Mouse (Mus musculus) ES-Bruce4 (cell line): ENCODE data around the gene Myo18a. TPM values are rescaled to one million over a fixed set of nuclear protein-coding genes. Genes with fewer than 3 reads are reported as not detected.

Experiments
- H3K27ac ChIP-seq: 2 replicates; pipeline ENCODE4 v1.5.1; 2012; ENCODE audit warnings: low read length, inconsistent platforms; ENCODE audit not compliant: insufficient read depth
- H3K27me3 ChIP-seq: 2 replicates; pipeline ENCODE4 v1.6.1; 2012; ENCODE audit warnings: mild to moderate bottlenecking, low read length, inconsistent platforms; ENCODE audit not compliant: control insufficient read depth, poor library complexity, insufficient read depth, severe bottlenecking
- H3K36me3 ChIP-seq: 2 replicates; pipeline ENCODE4 v1.6.1; 2012; ENCODE audit warnings: inconsistent platforms, mild to moderate bottlenecking, low read length, moderate library complexity; ENCODE audit not compliant: control insufficient read depth, poor library complexity, insufficient read depth, severe bottlenecking
- H3K4me1 ChIP-seq: one replicate; pipeline ENCODE4 v1.8.1; 2011; ENCODE audit warnings: low read length; ENCODE audit not compliant: control insufficient read depth, insufficient read depth
- H3K4me3 ChIP-seq: 2 replicates; pipeline ENCODE4 v1.5.1; 2011; ENCODE audit warnings: low read depth, mild to moderate bottlenecking, low read length
- H3K9ac ChIP-seq: 2 replicates; pipeline ENCODE4 v1.6.1; 2012; ENCODE audit warnings: low read depth, mild to moderate bottlenecking, inconsistent platforms; ENCODE audit not compliant: poor library complexity, severe bottlenecking
- H3K9me3 ChIP-seq: replicated peaks from 2 replicates; pipeline ENCODE4 v1.6.1; 2012; ENCODE audit warnings: mild to moderate bottlenecking, low read length, inconsistent platforms; ENCODE audit not compliant: control insufficient read depth, poor library complexity, insufficient read depth, severe bottlenecking
- CTCF ChIP-seq: IDR thresholded peaks from one replicate; pipeline ENCODE4 v1.8.1; 2011; ENCODE audit warnings: low read depth, low read length
- EP300 ChIP-seq: IDR thresholded peaks from 2 replicates; pipeline ENCODE4 v1.6.1; 2011; ENCODE audit warnings: low read depth, low read length; ENCODE audit not compliant: insufficient read depth
- POLR2A ChIP-seq: IDR thresholded peaks from one replicate; pipeline ENCODE4 v1.8.1; 2011; ENCODE audit warnings: low read length; ENCODE audit not compliant: insufficient read depth
- polyA plus RNA-seq: library from polyadenylated mRNA; stranded (reverse); fragments of >200 nt; gene quantifications from 2 replicates; pipeline ENCODE4 v1.2.4, GENCODE M21; 2011; ENCODE audit warnings: low read depth; ENCODE audit not compliant: missing spikeins, insufficient read depth, insufficient read length

The Myo18a gene
- polyA plus RNA-seq, 1 experiment: 59.6 TPM

DNA sequence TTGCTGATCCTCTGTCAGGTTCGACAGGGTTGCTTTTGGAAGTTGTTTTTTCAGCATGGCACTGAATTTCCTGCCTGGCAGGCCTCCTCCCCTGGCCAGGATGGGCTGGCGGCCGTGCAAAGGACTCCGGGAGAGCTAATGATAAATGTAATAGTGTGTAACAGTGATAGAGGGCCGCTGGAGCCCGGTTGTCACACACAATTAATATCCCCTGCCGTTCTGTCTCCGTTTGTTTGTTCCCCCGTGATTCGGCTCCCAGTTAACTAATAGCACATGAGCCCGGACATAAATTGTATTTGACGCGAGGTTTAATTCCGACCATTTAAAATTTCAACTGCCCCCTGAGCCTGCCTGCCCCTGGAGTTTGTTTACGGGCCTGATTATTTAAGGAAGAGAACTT is 92.3 kb downstream of the Myo18a start:
- no peak overlapping the region for H3K27ac ChIP-seq
- H3K27me3 ChIP-seq: no peaks in the 10 kb centered on the region
- no peaks in the 10 kb centered on the region for H3K9me3 ChIP-seq
- H3K4me1 ChIP-seq: peaks cover 4% of the 10 kb centered on the region
- no peak for TF ChIP-seq POLR2A
- no peak for TF ChIP-seq EP300
- TF ChIP-seq CTCF: no peak
- no peak overlapping the region for H3K4me3 ChIP-seq
- peaks cover 9% of the 10 kb centered on the region for H3K36me3 ChIP-seq
- no peak overlapping the region for H3K9ac ChIP-seq

DNA sequence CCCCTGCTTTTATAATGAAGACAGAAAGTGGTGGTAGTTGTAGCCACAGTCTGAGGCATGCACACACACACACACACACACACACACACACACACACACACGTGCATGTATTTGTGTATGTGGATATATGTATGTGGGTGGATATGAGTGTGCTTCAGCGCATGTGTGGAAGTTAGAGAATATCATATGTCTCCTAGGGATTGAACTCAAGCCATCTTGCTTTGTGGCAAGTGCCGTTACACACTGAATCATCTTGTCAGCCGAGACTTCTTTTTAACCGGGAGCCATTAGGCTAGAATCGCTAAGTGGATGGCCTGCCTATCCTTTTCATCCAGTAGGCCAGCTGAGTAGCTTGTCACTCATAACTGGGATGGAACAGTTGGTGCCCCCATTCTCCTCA is 94.0 kb downstream of the Myo18a start:
- TF ChIP-seq POLR2A (no peak), CTCF (no peak), EP300 (no peak)
- Histone ChIP-seq H3K27me3 (no peaks in the 10 kb centered on the region), H3K9ac (no peak overlapping the region), H3K4me3 (no peak overlapping the region), H3K27ac (no peak overlapping the region), H3K9me3 (no peaks in the 10 kb centered on the region), H3K4me1 (peaks cover 4% of the 10 kb centered on the region), H3K36me3 (peaks cover 9% of the 10 kb centered on the region)

DNA sequence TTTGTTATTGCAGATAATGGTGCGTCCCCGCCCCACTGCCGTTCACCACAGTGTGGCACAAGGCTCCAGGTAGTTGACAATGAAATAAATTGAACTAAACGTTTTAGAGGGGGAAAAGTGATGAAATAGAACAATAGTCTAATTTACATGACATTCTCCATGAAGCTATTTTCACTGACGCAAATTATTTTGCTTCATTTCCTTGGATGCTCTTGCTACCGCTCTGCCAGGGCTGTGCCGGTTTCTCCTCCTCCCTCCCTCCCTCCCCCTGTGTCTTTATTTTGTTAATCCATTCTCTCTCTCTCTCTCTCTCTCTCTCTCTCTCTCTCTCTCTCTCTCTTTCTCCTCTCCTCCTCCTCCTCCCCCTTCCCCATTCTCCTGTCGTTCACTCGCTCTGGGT is 95.5 kb downstream of the Myo18a start:
- Histone ChIP-seq H3K36me3 (peaks cover 3% of the 10 kb centered on the region; the same call in 1 of the 2 replicates), H3K27me3 (no peaks in the 10 kb centered on the region), H3K4me1 (peaks cover 4% of the 10 kb centered on the region), H3K9me3 (no peaks in the 10 kb centered on the region), H3K27ac (no peak overlapping the region), H3K4me3 (no peak overlapping the region), H3K9ac (0 out of 2 replicates have a peak overlapping the region, but pooled peaks have one; percentile 17)
- TF ChIP-seq POLR2A (no peak), EP300 (no peak), CTCF (no peak)

DNA sequence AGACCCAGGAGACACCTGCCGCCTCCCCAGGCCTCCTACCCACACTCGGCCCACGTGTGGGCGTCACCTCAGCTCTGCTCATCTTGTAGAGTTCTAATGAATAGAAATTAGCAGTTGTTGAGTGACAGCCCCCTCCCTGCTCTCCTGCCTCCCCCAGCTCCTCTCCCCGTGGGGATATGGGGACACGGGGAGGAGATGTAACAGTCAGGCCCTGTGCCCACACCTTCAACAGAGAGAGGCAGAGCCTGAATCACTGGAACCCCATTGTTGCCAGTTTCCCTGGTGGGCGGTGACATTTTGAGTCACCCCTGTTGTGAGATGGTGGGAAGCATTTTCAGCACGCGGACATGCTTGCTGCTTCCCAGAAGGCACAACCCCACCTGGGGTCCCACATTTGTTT is 97.9 kb downstream of the Myo18a start:
- Histone ChIP-seq H3K4me3 (no peak overlapping the region), H3K9me3 (no peaks in the 10 kb centered on the region), H3K36me3 (peaks cover 3% of the 10 kb centered on the region; the same call in 1 of the 2 replicates), H3K27me3 (no peaks in the 10 kb centered on the region), H3K9ac (no peak overlapping the region), H3K4me1 (peaks cover 4% of the 10 kb centered on the region), H3K27ac (no peak overlapping the region)
- no peak for TF ChIP-seq POLR2A
- no peak for TF ChIP-seq EP300

- no peak overlapping the region for H3K4me3 ChIP-seq
- TF ChIP-seq EP300 (no peak), POLR2A (no peak), CTCF (no peak)
- no peaks in the 10 kb centered on the region for H3K36me3 ChIP-seq
- H3K9me3 ChIP-seq: no peaks in the 10 kb centered on the region
- H3K27ac ChIP-seq: no peak overlapping the region
- peaks cover 4% of the 10 kb centered on the region for H3K4me1 ChIP-seq
- H3K9ac ChIP-seq: no peak overlapping the region
- no peaks in the 10 kb centered on the region for H3K27me3 ChIP-seq
Measured at GRCm38 (mm10) chr11:77862887-77863286, 99.8 kb downstream of the Myo18a start.

GRCm38 (mm10) chr11:77864771-77865170 is 101.7 kb downstream of the Myo18a start:
- H3K27me3 ChIP-seq: no peaks in the 10 kb centered on the region
- peaks cover 4% of the 10 kb centered on the region for H3K4me1 ChIP-seq
- no peak overlapping the region for H3K4me3 ChIP-seq
- H3K36me3 ChIP-seq: no peaks in the 10 kb centered on the region
- H3K9ac ChIP-seq: no peak overlapping the region
- H3K27ac ChIP-seq: no peak overlapping the region
- no peak for TF ChIP-seq CTCF
- no peak for TF ChIP-seq POLR2A
- TF ChIP-seq EP300: no peak
- no peaks in the 10 kb centered on the region for H3K9me3 ChIP-seq
